Mouse (Mus musculus) regulatory T cell (primary cell): ENCODE measurements around the gene Frem2.

ENCODE experiments used
- in situ Hi-C: fragments of 300-600 bp; cut with MboI, MseI; formaldehyde crosslinking; loops from one replicate; pipeline ENCODE4 v1.15.1; 2025; ENCODE audit warnings: high pct_unique_total_duplicates

Gene Frem2

GRCm38 (mm10) chr3:53557388-53558214, 99.6 kb downstream of the Frem2 start:
- in situ Hi-C loops, result no loop called here

GRCm38 (mm10) chr3:53555031-53555952, 101.9 kb downstream of the Frem2 start:
- in situ Hi-C loops, result no loop called here

DNA sequence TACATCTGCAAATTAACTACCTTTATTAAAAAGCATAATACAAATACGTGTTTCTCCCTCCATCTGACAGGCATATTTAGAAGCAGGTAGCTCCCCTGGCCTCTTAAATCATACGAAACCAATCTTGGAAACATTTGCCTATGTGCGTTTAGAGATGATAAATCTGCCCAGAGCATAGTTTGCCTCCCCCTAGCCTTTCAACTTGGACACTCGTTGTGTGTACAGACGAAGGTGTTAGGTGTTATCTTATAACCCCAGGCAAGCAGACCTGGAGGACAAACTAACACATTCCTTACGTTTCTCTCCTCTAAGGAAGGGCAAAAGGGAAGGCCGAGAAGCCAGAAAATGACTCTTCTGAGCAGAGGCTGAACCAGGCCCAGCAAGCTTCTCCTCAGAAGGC, 104.5 kb downstream of the Frem2 start:
- in situ Hi-C loops, result no loop called here

DNA sequence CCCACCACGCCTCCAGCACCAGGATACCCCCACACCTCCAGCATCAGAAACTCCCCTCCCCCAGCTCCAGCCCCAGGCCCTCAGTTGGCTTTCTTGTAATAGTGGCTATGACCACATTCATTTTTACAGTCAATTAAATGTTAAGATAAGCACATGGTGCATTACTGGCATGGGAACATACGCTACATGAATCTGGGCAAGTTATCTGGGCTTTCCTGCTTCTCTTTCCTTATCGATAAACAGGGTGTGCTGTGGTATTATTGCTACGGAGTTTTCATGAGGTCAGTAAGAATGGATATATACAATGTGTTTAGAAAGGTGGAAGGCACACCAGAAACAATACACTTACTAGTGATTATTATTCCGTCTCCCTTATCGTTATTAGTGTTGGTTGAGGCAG, 125.1 kb downstream of the Frem2 start:
- in situ Hi-C loops, result no loop called here

GRCm38 (mm10) chr3:53530305-53530704, 126.8 kb downstream of the Frem2 start:
- in situ Hi-C loops, result no loop called here

- in situ Hi-C loops, result no loop called here
These were observed 131.4 kb downstream of the Frem2 start for GRCm38 (mm10) chr3:53525737-53526136.

DNA sequence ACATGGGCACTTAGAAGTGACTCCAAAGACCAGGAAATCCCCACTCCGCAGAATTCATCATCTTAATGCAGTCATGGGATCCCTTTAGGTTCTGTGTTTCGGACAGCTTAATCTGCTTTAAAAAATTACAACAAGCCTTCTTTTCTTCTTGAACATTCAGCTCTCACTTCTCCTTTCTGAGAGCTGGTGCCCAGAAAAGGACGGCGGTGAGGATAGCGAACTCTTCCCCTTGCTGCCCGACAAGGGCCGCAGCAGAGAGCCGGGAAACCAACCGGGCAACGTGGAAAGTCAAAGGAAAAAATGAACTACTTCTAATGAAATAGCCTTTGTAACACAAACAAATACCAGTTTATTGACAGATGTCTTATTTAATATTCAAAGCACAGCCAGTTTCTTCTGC, 134.4 kb downstream of the Frem2 start:
- in situ Hi-C loops, result no loop called here

DNA sequence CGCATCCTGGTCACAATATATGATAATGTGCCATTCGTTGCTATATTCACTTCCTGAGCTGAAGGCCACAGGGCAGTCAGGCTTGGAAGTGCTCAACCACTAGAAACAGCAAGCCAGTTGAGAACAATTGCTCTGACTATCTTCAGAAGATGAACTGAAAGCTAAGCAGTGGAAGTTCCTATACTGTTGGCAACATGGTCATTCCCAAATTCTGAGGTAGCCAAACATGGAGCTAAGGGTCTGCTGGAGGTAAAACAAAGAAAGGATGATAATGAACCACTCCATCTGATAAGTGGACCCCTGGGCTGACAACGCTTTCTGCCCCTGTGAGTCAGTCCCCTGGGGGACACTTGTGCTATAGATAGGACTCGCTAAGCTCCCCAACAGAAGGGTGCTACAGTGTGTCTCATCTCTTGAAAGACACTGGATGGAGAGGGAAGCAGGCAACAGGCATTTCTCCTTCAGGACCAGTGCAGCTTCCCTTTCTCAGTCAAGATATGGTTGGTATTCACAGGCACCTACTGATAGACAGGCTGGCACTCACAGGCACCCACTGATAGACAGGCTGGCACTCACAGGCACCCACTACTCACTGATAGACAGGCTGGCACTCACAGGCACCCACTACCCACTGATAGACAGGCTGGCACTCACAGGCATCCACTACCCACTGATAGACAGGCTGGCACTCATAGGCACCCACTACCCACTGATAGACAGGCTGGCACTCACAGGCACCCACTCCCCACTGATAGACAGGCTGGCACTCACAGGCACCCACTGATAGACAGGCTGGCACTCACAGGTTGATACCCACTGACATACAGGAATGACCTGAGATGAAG, 142.7 kb downstream of the Frem2 start:
- in situ Hi-C loops, result no loop called here

DNA sequence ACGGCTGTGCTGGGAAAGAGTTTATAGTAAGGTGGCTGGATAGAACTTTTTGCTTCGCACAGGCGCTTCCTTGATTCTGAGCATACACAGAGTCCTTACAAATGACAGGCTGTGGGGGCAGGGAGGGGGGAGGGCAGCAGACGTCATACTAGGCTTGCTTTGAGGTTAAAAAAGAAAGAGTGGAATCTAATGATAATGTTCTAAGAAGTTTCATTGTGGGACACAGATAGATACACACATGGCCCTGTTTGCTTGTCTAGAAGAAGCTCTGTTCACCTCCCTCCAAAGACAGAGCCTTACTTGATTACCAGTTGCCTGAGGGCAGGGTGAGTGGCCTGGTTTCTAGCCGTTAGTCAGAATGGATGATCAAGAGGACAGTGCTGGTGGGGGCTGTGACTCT, 144.1 kb downstream of the Frem2 start:
- in situ Hi-C loops, result no loop called here

DNA sequence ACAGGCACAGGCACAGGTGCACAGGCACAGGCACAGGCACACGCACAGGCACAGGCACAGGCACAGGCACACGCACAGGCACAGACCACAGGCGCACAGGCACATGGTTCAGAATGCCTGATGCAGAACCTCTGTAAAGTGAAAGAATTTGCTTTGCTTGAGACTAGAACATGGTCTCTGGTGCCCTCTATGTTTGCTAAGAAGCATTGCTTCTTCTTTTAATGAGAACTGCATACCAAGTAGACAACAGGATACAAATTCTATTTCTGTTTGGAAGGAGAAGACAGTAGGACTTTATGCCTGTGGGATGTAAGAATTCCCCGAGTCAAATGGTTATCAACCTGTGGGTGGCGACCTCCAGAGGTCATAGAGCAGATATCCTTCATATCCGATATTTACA, 154.7 kb downstream of the Frem2 start:
- in situ Hi-C loops, result no loop called here

DNA sequence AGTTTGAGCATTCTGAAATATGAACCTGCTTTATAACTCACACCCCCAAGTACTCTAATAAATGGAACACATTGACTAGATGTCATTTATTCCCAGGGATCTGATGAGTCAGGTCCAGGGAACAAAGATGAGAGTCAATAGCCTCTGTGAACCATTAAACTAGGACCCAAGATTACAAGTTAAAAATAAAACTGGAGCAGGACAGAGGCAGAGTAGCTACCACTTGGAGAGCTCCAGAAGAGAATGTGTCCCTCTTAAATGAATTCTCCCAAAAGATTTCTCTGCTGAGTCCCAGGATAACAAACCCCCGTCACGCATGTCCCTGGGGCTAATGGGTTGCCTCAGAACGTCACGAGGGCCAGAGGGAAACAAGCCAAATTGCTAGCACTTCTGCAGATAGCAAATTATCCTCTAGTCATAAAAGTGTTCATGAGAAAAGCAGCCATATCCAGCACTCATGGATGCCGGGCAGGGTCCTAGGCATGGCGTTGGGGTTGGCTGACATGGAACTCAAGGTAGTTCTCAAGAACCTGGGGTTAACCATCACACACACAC, 158.7 kb downstream of the Frem2 start:
- in situ Hi-C loops, result no loop called here

DNA sequence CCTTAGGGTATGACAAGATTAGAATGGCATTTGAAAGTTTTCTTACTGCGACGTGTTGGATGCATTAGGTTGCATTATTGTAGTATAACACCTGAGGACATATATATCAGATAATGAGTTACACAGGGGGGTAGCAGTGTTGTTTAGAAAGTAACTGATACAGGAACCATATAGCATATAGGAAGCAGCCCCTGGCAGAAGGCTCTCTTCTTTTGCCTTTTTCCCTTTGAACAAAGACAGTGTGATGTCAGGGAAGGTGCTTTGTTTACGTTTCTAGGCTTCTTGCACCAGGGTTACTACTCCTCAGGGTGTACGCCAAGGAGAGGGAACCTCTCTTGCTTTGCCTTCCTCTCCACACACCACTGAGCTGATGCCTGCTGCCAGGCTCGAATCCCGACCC, 168.8 kb downstream of the Frem2 start, which contains the start of gene Stoml3:
TSS of gene Stoml3 (plus strand) at position 301 of the 400 bp plus-strand sequence.
- in situ Hi-C loops, result loop anchor here (10.0 kb wide), 1 partner anchor 1216 kb away; no protein-coding TSS in a partner anchor

- in situ Hi-C loops, result loop anchor here (10.0 kb wide), 1 partner anchor 1218 kb away; no protein-coding TSS in a partner anchor
These were observed 170.1 kb downstream of the Frem2 start for GRCm38 (mm10) chr3:53486996-53487576.

DNA sequence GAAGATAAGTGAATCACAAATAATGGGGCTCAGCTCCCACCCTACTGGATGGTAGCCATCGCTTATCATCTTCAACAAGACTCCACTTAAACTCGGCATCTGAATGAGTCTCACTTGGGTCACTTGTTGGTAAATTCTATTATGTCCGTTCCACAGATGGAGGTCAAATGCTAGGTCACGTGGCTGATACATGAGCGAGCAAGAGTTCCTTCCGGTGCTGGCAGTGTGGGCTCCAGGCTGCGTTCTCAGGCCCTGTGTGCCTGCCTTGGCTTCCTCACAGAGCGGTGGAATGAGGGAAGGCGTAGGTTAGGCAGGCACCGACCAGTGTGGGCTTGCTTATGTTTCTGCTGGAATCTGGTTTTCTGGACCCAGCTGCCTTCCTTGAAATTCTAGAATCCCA, 170.6 kb downstream of the Frem2 start:
- in situ Hi-C loops, result loop anchor here (10.0 kb wide), 1 partner anchor 1218 kb away; no protein-coding TSS in a partner anchor

DNA sequence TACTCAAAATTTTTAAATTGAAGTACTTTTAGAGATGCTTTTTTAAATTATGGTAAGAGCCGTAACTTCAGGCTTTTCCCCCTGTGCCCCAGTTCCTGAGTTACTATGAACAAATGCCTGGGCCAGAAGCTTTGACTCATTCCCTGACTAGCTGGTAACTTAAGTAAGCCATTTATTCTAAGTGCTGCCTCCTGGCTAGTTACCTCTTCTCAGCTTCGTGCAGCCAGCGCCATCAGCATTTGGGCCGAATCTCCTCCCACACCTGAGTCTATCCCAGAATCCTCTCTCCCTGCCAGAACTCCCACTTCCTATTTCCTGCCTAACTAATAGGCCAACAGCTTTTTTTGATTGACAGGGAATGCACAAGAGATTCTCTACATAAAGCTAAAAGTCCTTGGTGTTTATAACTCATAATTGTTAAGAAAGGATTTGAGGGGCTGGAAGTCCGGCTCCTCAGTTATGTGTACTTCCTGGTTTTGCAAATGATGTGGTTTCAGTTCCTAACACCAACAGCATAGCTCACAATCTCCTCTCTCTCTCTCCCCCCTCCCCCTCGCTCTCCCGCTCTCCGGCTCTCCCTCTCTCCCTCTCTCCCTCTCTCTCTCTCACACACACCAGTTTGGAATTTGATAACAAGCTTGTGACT, 173.6 kb downstream of the Frem2 start:
- in situ Hi-C loops, result loop anchor here (10.0 kb wide), 1 partner anchor 1221 kb away; no protein-coding TSS in a partner anchor

- in situ Hi-C loops, result no loop called here
These were observed 178.6 kb downstream of the Frem2 start for GRCm38 (mm10) chr3:53478419-53479046.

DNA sequence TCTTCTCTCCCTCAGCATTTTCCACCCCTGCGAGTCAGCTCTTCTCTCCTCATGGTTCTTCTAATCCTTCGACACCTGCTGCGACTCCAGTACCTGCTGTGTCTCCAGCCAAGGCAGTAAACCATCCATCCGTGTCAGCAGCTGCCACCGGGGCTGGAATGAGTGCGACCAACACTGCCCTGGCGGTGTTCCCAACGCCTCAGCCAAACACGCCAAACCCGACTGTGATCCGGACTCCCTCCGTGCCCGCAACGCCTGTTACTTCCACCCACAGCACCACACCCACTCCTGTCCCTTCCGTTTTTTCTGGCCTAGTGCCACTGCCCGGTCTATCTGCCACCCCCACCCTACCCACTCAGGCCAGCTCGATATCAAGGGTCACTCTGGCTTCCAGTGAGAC, 179.7 kb downstream of the Frem2 start:
- in situ Hi-C loops, result no loop called here

DNA sequence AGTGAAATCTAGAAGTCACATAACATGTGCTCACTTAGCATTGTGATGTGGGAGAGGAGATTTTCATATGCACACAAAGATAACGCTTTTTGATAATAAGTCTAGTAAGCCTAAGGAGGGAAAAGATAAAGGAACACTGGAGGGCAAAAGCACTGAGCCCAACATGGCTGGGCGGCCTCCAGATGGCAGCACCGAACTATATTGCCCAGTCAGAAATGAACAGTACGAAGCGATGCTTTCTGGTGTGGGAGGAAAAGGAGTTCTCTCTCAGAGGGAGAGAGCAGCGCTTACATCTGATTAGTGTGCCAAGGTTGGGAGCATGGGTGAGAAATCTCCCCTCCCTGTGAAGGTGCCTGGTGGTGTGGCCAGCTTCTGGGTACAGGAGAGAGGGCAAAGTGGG, 181.3 kb downstream of the Frem2 start:
- in situ Hi-C loops, result no loop called here

GRCm38 (mm10) chr3:53474179-53474578, 183.0 kb downstream of the Frem2 start:
- in situ Hi-C loops, result loop anchor here (25.0 kb wide), 1 partner anchor 612 kb away; no protein-coding TSS in a partner anchor
